In genomic region chr10:58459896-58460295, GRCm38 (mm10) we compare ENCODE assay signal across 21 mouse cellular contexts. TPM values are rescaled to one million over a fixed set of nuclear protein-coding genes. Genes with fewer than 3 reads are reported as not detected.
A peak's percentile ranks its signal among the peaks of the same experiment; 100 is the strongest.
DNase-seq lines count a peak whose midpoint lies in the region; ATAC-seq and TF ChIP-seq lines count a peak whose summit lies in the region.
"Had no signal": no experiment of that assay in that cellular context is flagged by ENCODE, and none has a peak within 500 bp of the region (broad histone marks: within the 10 kb centered on the region; RNA-seq: fewer than 3 reads in every experiment).

No protein-coding gene starts in this region.

- no peak overlapping the region for H3K4me3 ChIP-seq in liver, embryonic 12.5 days
- no peak overlapping the region for H3K4me3 ChIP-seq in liver, postnatal 0 days (ENCODE audit: low read depth, low read length)
- no peak overlapping the region for H3K4me3 ChIP-seq in lung, adult 2 months (replicated peaks; ENCODE audit: extremely low read depth, low read depth, low read length)
- no peak overlapping the region for H3K4me3 ChIP-seq in midbrain, embryonic 10.5 days
- H3K4me3 ChIP-seq: embryonic facial prominence, embryonic 13.5 days; forebrain, embryonic 12.5 days; gastrocnemius, adult 2 months; heart, embryonic 12.5 days; hindbrain, embryonic 10.5 days had no signal

- no peak overlapping the region for H3K27ac ChIP-seq in liver, embryonic 12.5 days
- H3K27ac ChIP-seq in liver, postnatal 0 days (ENCODE audit: low read depth): no peak overlapping the region
- no peak overlapping the region for H3K27ac ChIP-seq in midbrain, embryonic 10.5 days (replicated peaks)
- H3K27ac ChIP-seq: embryonic facial prominence, embryonic 13.5 days; forebrain, embryonic 12.5 days; gastrocnemius, adult 2 months; hindbrain, embryonic 10.5 days; hindbrain, embryonic 14.5 days had no signal

- no peaks in the 10 kb centered on the region for H3K9me3 ChIP-seq in liver, embryonic 12.5 days (replicated peaks)
- H3K9me3 ChIP-seq in liver, postnatal 0 days (ENCODE audit: low read length): no peaks in the 10 kb centered on the region
- H3K9me3 ChIP-seq in midbrain, embryonic 10.5 days (replicated peaks): no peaks in the 10 kb centered on the region
- H3K9me3 ChIP-seq: embryonic facial prominence, embryonic 13.5 days; forebrain, embryonic 12.5 days; heart, embryonic 12.5 days; hindbrain, embryonic 10.5 days had no signal

- no peak for DNase-seq in liver, postnatal 0 days
- peak; percentile 14 for DNase-seq in lung, postnatal 36 days
- no peak for DNase-seq in lung, adult 2 months
- no peak for DNase-seq in kidney, adult 18-20 months
- no peak for DNase-seq in embryo, embryonic 9.5 days (ENCODE audit: extremely low spot score)
- DNase-seq in midbrain, embryonic 10.5 days (ENCODE audit: low spot score): no peak
- DNase-seq: adrenal gland, postnatal 10 days; cerebellum, adult 11 months; cerebellum, adult 8-10 months; cerebellum, postnatal 14 days; gastrocnemius, adult 2 months; gastrocnemius, postnatal 25 days had no signal

- TF ChIP-seq CTCF in liver, postnatal 0 days (IDR thresholded peaks at IDR 0.05; ENCODE audit: low read depth): no peak
- TF ChIP-seq CTCF in lung, adult 2 months (IDR thresholded peaks at IDR 0.05; ENCODE audit: insufficient read depth, low read length): no peak

- TF ChIP-seq EP300 in liver, postnatal 0 days (IDR thresholded peaks at IDR 0.05; ENCODE audit: low read depth): no peak

- H3K27me3 ChIP-seq in liver, embryonic 12.5 days (replicated peaks): no peaks in the 10 kb centered on the region
- no peaks in the 10 kb centered on the region for H3K27me3 ChIP-seq in liver, postnatal 0 days (ENCODE audit: insufficient read depth, low read length)
- no peaks in the 10 kb centered on the region for H3K27me3 ChIP-seq in midbrain, embryonic 10.5 days (ENCODE audit: low read depth, poor library complexity, severe bottlenecking)
- H3K27me3 ChIP-seq: embryonic facial prominence, embryonic 13.5 days; forebrain, embryonic 12.5 days; heart, embryonic 12.5 days; Patski had no signal

- peak; percentile 42; the same call in 1 of the 2 replicates for ATAC-seq in liver, embryonic 12.5 days
- no peak for ATAC-seq in liver, postnatal 0 days
- peak; percentile 39 for ATAC-seq in megakaryocyte progenitor cell, adult 5-6 weeks (replicated peaks; ENCODE audit: poor library complexity)
- ATAC-seq: forebrain, embryonic 16.5 days; Patski had no signal

- peaks cover 89% of the 10 kb centered on the region for H3K36me3 ChIP-seq in liver, embryonic 12.5 days
- H3K36me3 ChIP-seq in liver, postnatal 0 days (replicated peaks; ENCODE audit: insufficient read depth, low read length): peaks cover 82% of the 10 kb centered on the region
- H3K36me3 ChIP-seq in midbrain, embryonic 10.5 days: peaks cover 96% of the 10 kb centered on the region

- 83% methylated on average over 1 of the region's 1 CpGs for WGBS in liver, embryonic 12.5 days (ENCODE audit: insufficient replicate concordance)
- 72% methylated on average over 1 of the region's 1 CpGs for WGBS in liver, postnatal 0 days (ENCODE audit: insufficient replicate concordance)
- 93% methylated on average over 1 of the region's 1 CpGs for WGBS in lung, adult 2 months
- WGBS in midbrain, embryonic 10.5 days: 89% methylated on average over 1 of the region's 1 CpGs

- no peak overlapping the region for H3K9ac ChIP-seq in liver, embryonic 12.5 days
- no peak overlapping the region for H3K9ac ChIP-seq in liver, postnatal 0 days (replicated peaks)
- H3K9ac ChIP-seq: embryonic facial prominence, embryonic 13.5 days; forebrain, embryonic 12.5 days; heart, embryonic 12.5 days; hindbrain, embryonic 14.5 days had no signal

- no peak for TF ChIP-seq POLR2A in lung, adult 2 months (IDR thresholded peaks at IDR 0.05; ENCODE audit: borderline replicate concordance, extremely low read depth, low read depth, low read length)

- peaks cover 5% of the 10 kb centered on the region; the same call in 1 of the 2 replicates for H3K4me1 ChIP-seq in liver, embryonic 12.5 days
- H3K4me1 ChIP-seq in liver, postnatal 0 days (ENCODE audit: insufficient read depth): no peaks in the 10 kb centered on the region
- H3K4me1 ChIP-seq in lung, adult 2 months (ENCODE audit: control insufficient read depth, insufficient read depth, low read length): peaks cover 3% of the 10 kb centered on the region
- H3K4me1 ChIP-seq in midbrain, embryonic 10.5 days: no peaks in the 10 kb centered on the region
- H3K4me1 ChIP-seq: embryonic facial prominence, embryonic 13.5 days; forebrain, embryonic 12.5 days; heart, embryonic 12.5 days; hindbrain, embryonic 10.5 days had no signal

- no peak overlapping the region for H3K4me2 ChIP-seq in liver, embryonic 12.5 days
- no peak overlapping the region for H3K4me2 ChIP-seq in liver, postnatal 0 days (ENCODE audit: low read depth, low read length)
- H3K4me2 ChIP-seq: embryonic facial prominence, embryonic 13.5 days; forebrain, embryonic 12.5 days; heart, embryonic 12.5 days; hindbrain, embryonic 14.5 days had no signal

RNA-seq across cellular contexts. Expression of gene Ranbp2, which starts 13.2 kb away (rescaled TPM):
- 32.1 and 33.2 TPM in 2 replicates for polyA plus RNA-seq in liver, embryonic 12.5 days (2016; fragmentation: Nextera tagmentation; extraction: Ambion mirVana)
- polyA plus RNA-seq in liver, postnatal 0 days (2015; fragmentation: Nextera tagmentation; extraction: Ambion mirVana): 8.7 and 9.6 TPM in 2 replicates
- 3.1 and 4.8 TPM in 2 replicates for polyA plus RNA-seq in lung, adult 2 months (2012; rRNA removed)
- total RNA-seq in megakaryocyte progenitor cell, adult 5-6 weeks (2015): 158 and 161 TPM in 2 replicates
- 177 and 233 TPM in 2 replicates for total RNA-seq in megakaryocyte progenitor cell, adult 5-6 weeks (2017)
- polyA plus RNA-seq in midbrain, embryonic 10.5 days (2016; fragmentation: Nextera tagmentation; extraction: Ambion mirVana): 23.9 and 27.2 TPM in 2 replicates

RNA-seq across cellular contexts. Expression of gene Ccdc138, which starts 37.9 kb away (rescaled TPM):
- polyA plus RNA-seq in liver, embryonic 12.5 days (2016; fragmentation: Nextera tagmentation; extraction: Ambion mirVana): 3.6 and 4.3 TPM in 2 replicates
- polyA plus RNA-seq in liver, postnatal 0 days (2015; fragmentation: Nextera tagmentation; extraction: Ambion mirVana): 1.7 TPM in 2 replicates
- polyA plus RNA-seq in lung, adult 2 months (2012; rRNA removed): 0.38 and 0.66 TPM in 2 replicates
- total RNA-seq in megakaryocyte progenitor cell, adult 5-6 weeks (2015): 5.0 and 5.7 TPM in 2 replicates
- total RNA-seq in megakaryocyte progenitor cell, adult 5-6 weeks (2017): 4.1 and 5.3 TPM in 2 replicates
- 16.6 and 18.1 TPM in 2 replicates for polyA plus RNA-seq in midbrain, embryonic 10.5 days (2016; fragmentation: Nextera tagmentation; extraction: Ambion mirVana)
